Mouse (Mus musculus) heart, postnatal 0 days (tissue): ENCODE data around the gene Timm8a2. TPM values are rescaled to one million over a fixed set of nuclear protein-coding genes. Genes with fewer than 3 reads are reported as not detected.

Experiments used
- ATAC-seq: fragments of 200-750 bp; cut with Nextera tagmentation; 2 replicates; pipeline ENCODE4 v1.8.0; 2017; ENCODE audit warnings: low read depth, moderate number of reproducible peaks, moderate library complexity; ENCODE audit not compliant: insufficient read depth
- DNase-seq: peaks from one replicate; pipeline ENCODE4 v3.0.0-alpha.2; 2016; ENCODE audit warnings: low spot score
- H3K27ac ChIP-seq: fragments of 300-500 bp; sonication (generic); 2 replicates; pipeline ENCODE4 v1.5.1; 2014; ENCODE audit warnings: low read depth, mild to moderate bottlenecking
- H3K27me3 ChIP-seq: fragments of 300-500 bp; sonication (generic); 2 replicates; pipeline ENCODE4 v1.6.1; 2014; ENCODE audit warnings: low read length, mixed read lengths; ENCODE audit not compliant: control insufficient read depth, insufficient read depth
- H3K36me3 ChIP-seq: fragments of 300-500 bp; sonication (generic); replicated peaks from 2 replicates; pipeline ENCODE4 v1.6.1; 2014; ENCODE audit warnings: low read length, mixed read lengths; ENCODE audit not compliant: control insufficient read depth, insufficient read depth
- H3K4me1 ChIP-seq: fragments of 300-500 bp; sonication (generic); 2 replicates; pipeline ENCODE4 v1.6.1; 2014; ENCODE audit warnings: antibody characterized with exemption; ENCODE audit not compliant: control insufficient read depth, insufficient read depth
- H3K4me2 ChIP-seq: fragments of 300-500 bp; sonication (generic); 2 replicates; pipeline ENCODE4 v1.6.1; 2014; ENCODE audit warnings: low read depth, mild to moderate bottlenecking, low read length, moderate library complexity
- H3K4me3 ChIP-seq: fragments of 300-500 bp; sonication (generic); 2 replicates; pipeline ENCODE4 v1.5.1; 2014; ENCODE audit warnings: low read depth, low read length
- H3K9ac ChIP-seq: fragments of 300-500 bp; sonication (generic); replicated peaks from 2 replicates; pipeline ENCODE4 v1.6.1; 2014; ENCODE audit warnings: low read depth, low read length, mixed read lengths
- H3K9me3 ChIP-seq: fragments of 300-500 bp; sonication (generic); replicated peaks from 2 replicates; pipeline ENCODE4 v1.6.1; 2016; ENCODE audit warnings: low read length; ENCODE audit not compliant: control insufficient read depth
- CTCF ChIP-seq: IDR thresholded peaks from 2 replicates; pipeline ENCODE4 v1.5.1; 2016; ENCODE audit warnings: antibody characterized with exemption, control low read depth, low read depth
- EP300 ChIP-seq: IDR thresholded peaks from 2 replicates; pipeline ENCODE4 v1.6.1; 2016; ENCODE audit warnings: antibody characterized with exemption, low read depth
- WGBS: fragments of 180-500 bp; shearing (Covaris S2); extraction: QIAGEN DNeasy Blood & Tissue Kit; methylation state at CpG from one replicate; pipeline ENCODE4 v1.1.7; 2014; 5-methylcytosine and 5-hydroxymethylcytosine counted together
- polyA plus RNA-seq: library from polyadenylated mRNA; unstranded; fragments of >200 nt; fragmentation: Nextera tagmentation; extraction: Ambion mirVana; gene quantifications from 2 replicates; pipeline ENCODE4 v1.2.1, GENCODE M21; 2015
- total RNA-seq: library from RNA; depleted of rRNA; stranded (reverse); fragments of >200 nt; gene quantifications from 2 replicates; pipeline ENCODE4 v1.2.3, GENCODE M21; 2014; ENCODE audit warnings: low replicate concordance

Gene Timm8a2
- total and polyA plus RNA-seq, 2 experiments from 2014 or later: not detected

DNA sequence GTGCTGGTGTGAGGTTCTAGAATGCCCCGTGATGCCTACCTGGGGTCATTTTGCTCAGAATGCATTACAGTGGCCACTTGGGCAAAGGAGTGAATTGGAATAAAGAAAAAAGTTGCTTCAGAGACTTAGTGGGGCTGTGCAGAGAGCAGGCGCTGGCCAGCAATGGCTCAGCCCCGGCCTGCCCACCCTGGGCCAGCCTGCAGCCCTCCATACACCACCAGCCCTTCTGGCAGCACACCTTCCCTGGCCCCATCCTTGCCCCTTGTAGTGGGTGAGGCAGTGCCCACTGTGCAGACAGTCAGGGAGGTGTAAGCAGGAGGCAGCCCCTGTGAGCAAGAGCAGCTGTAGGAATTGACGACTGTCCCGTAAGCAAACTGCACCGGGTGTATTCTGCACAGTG lies 13.9 kb upstream of the Timm8a2 start:
- Histone ChIP-seq H3K9me3 (no peaks in the 10 kb centered on the region), H3K4me2 (no peak overlapping the region), H3K4me3 (no peak overlapping the region), H3K36me3 (no peaks in the 10 kb centered on the region; the same call in 1 of the 2 replicates), H3K27me3 (no peaks in the 10 kb centered on the region), H3K27ac (no peak overlapping the region), H3K9ac (no peak overlapping the region), H3K4me1 (peaks cover 6% of the 10 kb centered on the region)
- no peak for ATAC-seq
- 95% methylated on average over 6 of the region's 6 CpGs for WGBS
- TF ChIP-seq CTCF (no peak), EP300 (no peak)
- DNase-seq: no peak

DNA sequence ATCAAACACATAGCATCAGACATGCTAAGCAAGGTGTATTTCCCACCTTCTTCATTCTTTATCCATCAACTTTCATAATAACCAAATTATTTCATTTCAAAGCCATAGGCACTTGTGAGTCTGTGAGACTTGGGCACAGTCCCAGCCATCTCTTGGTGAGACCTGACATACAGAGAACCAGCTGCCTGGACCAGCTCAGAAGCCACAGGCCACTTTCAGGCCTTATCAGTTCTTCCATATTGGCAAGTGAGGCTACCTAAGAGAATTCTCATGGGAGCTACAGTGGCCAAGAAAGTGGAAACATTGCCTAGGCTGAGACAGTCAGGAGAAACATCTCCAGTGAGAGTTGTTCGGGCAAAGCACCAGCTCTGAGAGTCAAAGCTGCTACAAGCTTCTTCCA lies 11.4 kb upstream of the Timm8a2 start:
- H3K9ac ChIP-seq: no peak overlapping the region
- no peak for ATAC-seq
- H3K27ac ChIP-seq: no peak overlapping the region
- H3K9me3 ChIP-seq: no peaks in the 10 kb centered on the region
- WGBS: 88% methylated on average over 1 of the region's 1 CpGs
- H3K27me3 ChIP-seq: no peaks in the 10 kb centered on the region
- no peak overlapping the region for H3K4me2 ChIP-seq
- H3K4me3 ChIP-seq: no peak overlapping the region
- no peaks in the 10 kb centered on the region; the same call in 1 of the 2 replicates for H3K36me3 ChIP-seq
- no peak for TF ChIP-seq CTCF
- no peak for DNase-seq
- no peaks in the 10 kb centered on the region for H3K4me1 ChIP-seq

DNA sequence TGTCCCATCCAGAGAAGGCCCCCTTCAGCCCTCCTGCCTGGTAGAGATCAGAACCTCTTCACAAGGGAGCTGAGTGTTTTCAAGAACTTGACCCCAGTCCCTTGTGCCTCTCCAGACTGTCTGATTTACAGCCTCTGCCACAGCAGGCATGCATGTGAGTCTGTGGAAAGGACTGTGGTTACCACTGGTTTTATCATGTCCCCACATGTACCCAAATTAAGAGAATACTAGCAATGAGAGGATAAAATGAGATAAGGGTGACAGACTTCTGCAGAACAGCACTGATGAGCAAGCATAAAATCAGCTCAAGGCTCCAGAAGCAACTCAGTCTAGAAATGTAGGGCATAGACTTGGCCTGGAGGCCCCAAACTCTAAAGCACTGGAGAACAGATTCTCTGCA lies 10.5 kb upstream of the Timm8a2 start:
- Histone ChIP-seq H3K9me3 (no peaks in the 10 kb centered on the region), H3K27me3 (no peaks in the 10 kb centered on the region), H3K27ac (no peak overlapping the region), H3K4me1 (no peaks in the 10 kb centered on the region), H3K4me3 (no peak overlapping the region), H3K9ac (no peak overlapping the region), H3K36me3 (no peaks in the 10 kb centered on the region; the same call in 1 of the 2 replicates), H3K4me2 (no peak overlapping the region)
- TF ChIP-seq EP300 (no peak), CTCF (no peak)
- DNase-seq (no peak), ATAC-seq (no peak)

DNA sequence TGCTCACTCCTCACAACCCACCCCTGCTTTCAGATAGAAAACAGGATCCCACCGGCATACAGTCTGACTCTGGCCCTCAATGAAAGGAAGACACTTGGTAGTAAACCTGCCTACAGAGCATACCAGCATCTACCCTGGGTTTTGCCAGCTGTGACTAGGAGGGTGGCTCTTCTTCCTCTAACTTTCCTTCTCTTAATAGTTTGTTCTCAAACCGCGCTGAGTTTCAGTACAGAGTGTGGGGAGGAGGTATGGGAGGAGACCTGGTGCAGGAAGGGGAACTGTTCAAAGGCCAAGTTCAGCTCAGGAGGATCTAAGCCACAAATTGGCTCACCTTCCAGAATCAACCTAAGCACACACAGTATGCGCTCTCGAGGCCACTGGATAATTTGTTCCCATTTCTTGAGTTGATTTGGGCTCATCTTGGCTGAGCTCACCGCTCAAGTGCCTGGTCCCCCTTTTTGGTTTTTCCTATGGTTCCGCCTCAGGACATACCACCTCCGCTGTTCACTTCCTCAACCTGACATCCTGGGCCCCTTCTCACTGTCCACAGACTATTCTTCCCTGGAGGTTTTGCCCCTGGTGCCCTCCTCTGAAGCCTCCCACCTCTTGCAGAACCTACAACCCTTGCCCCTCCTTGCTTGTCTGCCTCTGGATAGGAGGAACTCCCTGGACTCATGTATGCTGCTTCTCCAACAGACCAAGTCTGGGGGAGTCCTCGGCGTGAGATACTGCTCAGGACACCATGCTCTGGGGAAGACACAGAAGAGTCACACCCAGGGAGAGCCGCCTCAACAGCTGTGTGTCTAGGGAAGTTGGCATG lies 5.3 kb upstream of the Timm8a2 start:
- no peaks in the 10 kb centered on the region for H3K36me3 ChIP-seq
- ATAC-seq: no peak
- no peak for DNase-seq
- H3K27me3 ChIP-seq: no peaks in the 10 kb centered on the region
- no peaks in the 10 kb centered on the region for H3K9me3 ChIP-seq
- TF ChIP-seq CTCF (no peak), EP300 (no peak)
- H3K9ac ChIP-seq: no peak overlapping the region
- H3K4me2 ChIP-seq: no peak overlapping the region
- WGBS: 83% methylated on average over 11 of the region's 11 CpGs
- no peak overlapping the region for H3K4me3 ChIP-seq
- no peaks in the 10 kb centered on the region for H3K4me1 ChIP-seq
- no peak overlapping the region for H3K27ac ChIP-seq

DNA sequence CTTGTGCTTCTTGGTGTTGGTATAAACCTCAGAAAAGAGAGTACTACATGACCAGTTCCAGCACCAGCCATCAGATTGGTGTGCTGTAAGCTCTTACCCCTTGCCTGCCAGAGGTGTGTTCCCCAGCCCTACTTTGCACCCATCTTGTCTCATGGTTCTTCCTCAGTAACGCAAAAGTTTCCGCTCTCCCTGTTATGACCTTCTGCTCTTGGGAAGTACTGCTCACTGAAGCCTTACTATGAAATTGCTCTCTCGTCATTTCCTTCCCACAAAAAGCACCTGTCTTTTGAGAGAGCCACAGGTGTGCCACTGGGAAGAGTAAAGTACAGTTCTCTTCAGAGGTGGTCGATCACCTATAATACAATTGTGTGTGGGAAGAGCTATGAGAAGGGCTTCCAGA lies 4.6 kb upstream of the Timm8a2 start:
- Histone ChIP-seq H3K4me3 (no peak overlapping the region), H3K27me3 (no peaks in the 10 kb centered on the region), H3K27ac (no peak overlapping the region), H3K36me3 (no peaks in the 10 kb centered on the region), H3K9me3 (no peaks in the 10 kb centered on the region), H3K4me2 (no peak overlapping the region), H3K4me1 (no peaks in the 10 kb centered on the region), H3K9ac (no peak overlapping the region)
- 83% methylated on average over 4 of the region's 4 CpGs for whole genome bisulfite sequencing
- no peak for ATAC-seq
- TF ChIP-seq CTCF (no peak), EP300 (no peak)
- DNase-seq: no peak

DNA sequence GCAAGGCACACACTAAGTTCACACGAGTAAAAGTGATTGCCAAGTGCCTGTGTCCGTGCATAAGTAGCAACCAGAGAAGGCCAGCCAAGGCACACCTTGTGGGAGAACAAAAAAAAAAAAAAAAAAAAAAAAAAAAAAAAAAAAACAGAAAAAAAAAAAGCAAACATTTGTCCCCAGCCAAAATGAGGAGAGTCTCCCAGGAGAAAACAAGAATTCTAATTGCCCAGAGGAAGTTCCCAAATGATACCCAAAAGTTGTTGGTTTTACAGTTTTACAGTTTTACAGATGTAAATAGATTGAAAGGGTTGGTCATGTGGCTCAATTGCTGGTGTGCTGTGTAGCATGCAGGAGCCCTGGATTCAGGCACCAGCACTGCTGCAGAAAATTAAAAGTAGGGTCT lies 2.4 kb upstream of the Timm8a2 start:
- WGBS: 67% methylated on average over 2 of the region's 2 CpGs
- H3K36me3 ChIP-seq: no peaks in the 10 kb centered on the region
- H3K27ac ChIP-seq: no peak overlapping the region
- DNase-seq (no peak), ATAC-seq (no peak)
- TF ChIP-seq CTCF (no peak), EP300 (no peak)
- no peaks in the 10 kb centered on the region for H3K27me3 ChIP-seq
- no peak overlapping the region for H3K4me2 ChIP-seq
- H3K9ac ChIP-seq: no peak overlapping the region
- H3K4me1 ChIP-seq: no peaks in the 10 kb centered on the region
- no peak overlapping the region for H3K4me3 ChIP-seq
- 0 out of 2 replicates have a peak, but pooled peaks cover 4% of the 10 kb centered on the region for H3K9me3 ChIP-seq
